Mouse (Mus musculus): Measurements from ENCODE around the gene Txndc9. TPM values are rescaled to one million over a fixed set of nuclear protein-coding genes. Genes with fewer than 3 reads are reported as not detected.

Gene Txndc9
- polyA plus RNA-seq, 1 experiment: not detected

DNA sequence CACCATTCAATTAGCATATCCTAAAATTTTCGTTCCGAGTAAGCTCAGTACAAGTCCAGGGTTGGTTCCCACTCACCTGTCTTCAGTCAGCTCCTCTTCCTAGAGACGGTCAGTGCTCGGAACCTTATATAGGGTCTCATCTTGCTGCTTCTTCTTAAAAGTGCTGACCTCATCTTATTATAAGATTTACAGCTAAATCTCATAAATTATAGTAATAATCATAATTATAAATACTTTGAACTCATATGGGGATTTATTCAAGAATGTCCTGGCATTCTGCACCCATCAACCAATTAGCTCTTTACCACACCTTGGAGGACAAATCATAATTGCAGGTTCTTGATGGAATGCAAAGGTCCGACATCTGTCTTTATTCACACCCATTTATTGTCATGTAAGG is 40.0 kb downstream of the Txndc9 start, which contains the start of gene Lyg1:
TSS of gene Lyg1 (minus strand) at position 101 of the 400 bp plus-strand sequence.
- no peak for TF ChIP-seq POLR2A (IDR thresholded peaks at IDR 0.05; ENCODE audit: insufficient read depth, low read depth, low read length)
- no peak for TF ChIP-seq CTCF (IDR thresholded peaks at IDR 0.05; ENCODE audit: insufficient read depth, low read depth, low read length)
- Histone ChIP-seq H3K4me1 (ENCODE audit: control insufficient read depth, insufficient read depth, low read length) (no peaks in the 10 kb centered on the region), H3K4me3 (ENCODE audit: insufficient read depth, low read depth, low read length) (no peak within 1 kb of the TSS), H3K27ac (ENCODE audit: insufficient read depth, low read depth, low read length) (no peak within 1 kb of the TSS)
- WGBS: 82% methylated on average over 5 of the region's 5 CpGs

DNA sequence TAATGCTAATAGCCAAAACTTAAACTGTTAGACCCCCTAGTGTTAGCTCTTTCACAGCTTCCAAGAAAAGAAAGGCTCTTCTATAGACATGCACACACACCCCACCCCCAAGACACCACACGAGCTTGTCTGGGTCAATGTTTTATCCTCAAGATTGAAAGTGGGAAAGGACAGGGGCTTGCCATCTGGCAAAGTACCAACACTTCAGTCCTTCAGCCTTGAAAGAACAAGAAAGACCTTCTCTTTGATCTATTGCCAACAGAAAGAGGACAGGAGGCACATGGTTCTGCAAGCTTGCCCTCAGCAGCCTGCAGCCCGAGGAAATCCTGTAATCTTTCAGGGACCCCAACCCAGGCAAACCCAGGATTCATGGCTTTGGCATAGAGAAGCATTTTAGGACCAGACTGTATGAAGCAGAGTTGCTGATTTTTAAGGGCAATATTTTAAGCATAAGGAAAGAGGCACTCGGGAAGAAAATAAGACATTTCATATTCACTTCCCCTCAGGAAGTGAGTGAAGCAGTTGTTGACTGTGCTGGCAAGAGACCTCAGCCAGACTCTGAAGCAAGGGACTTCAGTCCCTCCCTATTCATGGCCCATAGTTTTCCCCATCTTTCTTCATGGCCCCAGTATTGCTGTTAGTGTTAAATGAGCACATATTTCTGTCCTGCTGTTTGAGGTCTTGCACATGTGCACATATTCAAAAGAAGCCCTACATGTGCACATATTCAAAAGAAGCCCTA is 40.8 kb downstream of the Txndc9 start:
- TF ChIP-seq POLR2A (IDR thresholded peaks at IDR 0.05; ENCODE audit: insufficient read depth, low read depth, low read length): no peak
- no peak for TF ChIP-seq CTCF (IDR thresholded peaks at IDR 0.05; ENCODE audit: insufficient read depth, low read depth, low read length)
- H3K27ac ChIP-seq (ENCODE audit: insufficient read depth, low read depth, low read length): no peak overlapping the region
- H3K4me3 ChIP-seq (ENCODE audit: insufficient read depth, low read depth, low read length): no peak overlapping the region
- H3K4me1 ChIP-seq (ENCODE audit: control insufficient read depth, insufficient read depth, low read length): no peaks in the 10 kb centered on the region
- WGBS: 17% methylated on average over 3 of the region's 3 CpGs

DNA sequence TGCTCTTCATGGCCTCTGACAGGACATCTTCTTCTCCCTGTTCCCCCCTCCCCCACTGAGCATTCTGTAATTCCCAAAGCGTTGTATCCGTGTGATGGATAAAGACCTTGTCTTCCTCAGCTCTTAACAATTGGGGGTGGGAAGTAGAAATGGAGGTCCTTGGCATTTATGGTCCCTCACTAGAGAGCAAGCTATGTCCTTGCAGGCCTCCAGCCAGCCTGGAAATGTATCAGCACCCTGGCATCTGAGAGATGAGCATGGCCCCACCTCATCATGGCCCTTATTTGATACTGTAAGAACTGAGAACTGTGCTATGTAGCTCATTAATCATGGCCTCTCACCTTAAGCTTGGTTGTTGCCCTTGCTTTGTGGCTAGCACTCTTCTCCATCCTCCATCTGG is 42.4 kb downstream of the Txndc9 start:
- no peak overlapping the region for H3K4me3 ChIP-seq (ENCODE audit: insufficient read depth, low read depth, low read length)
- TF ChIP-seq POLR2A (IDR thresholded peaks at IDR 0.05; ENCODE audit: insufficient read depth, low read depth, low read length) (no peak), CTCF (IDR thresholded peaks at IDR 0.05; ENCODE audit: insufficient read depth, low read depth, low read length) (no peak)
- H3K4me1 ChIP-seq (ENCODE audit: control insufficient read depth, insufficient read depth, low read length): no peaks in the 10 kb centered on the region
- H3K27ac ChIP-seq (ENCODE audit: insufficient read depth, low read depth, low read length): no peak overlapping the region
- 90% methylated on average over 2 of the region's 2 CpGs for WGBS

DNA sequence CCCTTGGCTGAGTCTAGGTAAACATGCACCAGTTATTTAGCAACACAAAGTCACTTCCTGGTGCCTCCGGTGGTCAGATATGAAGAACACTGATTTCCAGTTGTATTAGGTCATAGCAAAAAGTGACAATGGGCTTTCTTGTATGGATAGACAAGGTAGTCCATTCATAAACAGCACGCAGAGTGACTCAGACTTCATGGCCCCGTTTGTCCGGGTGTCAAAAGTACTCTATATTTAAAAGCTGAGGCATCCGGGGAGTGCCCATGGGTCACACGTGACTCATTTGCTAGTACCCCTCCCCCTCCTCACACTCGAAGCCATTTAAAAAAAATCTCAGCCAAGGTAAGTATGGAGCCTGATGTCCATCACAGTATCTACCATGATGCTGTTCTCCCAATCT is 42.9 kb downstream of the Txndc9 start:
- TF ChIP-seq CTCF (IDR thresholded peaks at IDR 0.05; ENCODE audit: insufficient read depth, low read depth, low read length) (no peak), POLR2A (IDR thresholded peaks at IDR 0.05; ENCODE audit: insufficient read depth, low read depth, low read length) (no peak)

DNA sequence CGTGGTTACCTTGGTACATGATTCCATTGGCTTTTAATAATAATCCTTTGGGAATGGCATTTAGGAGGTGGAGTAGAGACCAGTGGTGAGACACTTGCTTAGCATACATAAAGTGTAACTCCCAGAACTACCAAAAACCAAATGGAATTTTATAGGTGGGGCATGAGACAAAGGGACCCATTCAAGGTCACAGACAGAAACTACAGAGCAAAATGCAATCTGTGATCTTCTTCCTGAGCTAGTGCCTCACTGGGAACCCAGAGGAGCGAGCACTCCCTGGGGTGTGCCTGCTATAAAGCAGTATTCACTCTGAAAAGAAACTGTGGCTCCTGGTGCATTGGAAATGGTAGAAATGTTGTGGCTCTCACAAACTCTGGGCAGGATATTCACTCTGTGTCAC is 48.8 kb downstream of the Txndc9 start:
- WGBS: 72% methylated on average over 2 of the region's 2 CpGs
- H3K4me3 ChIP-seq (ENCODE audit: insufficient read depth, low read depth, low read length): no peak overlapping the region
- TF ChIP-seq CTCF (IDR thresholded peaks at IDR 0.05; ENCODE audit: insufficient read depth, low read depth, low read length): no peak
- no peak for TF ChIP-seq POLR2A (IDR thresholded peaks at IDR 0.05; ENCODE audit: insufficient read depth, low read depth, low read length)
- H3K27ac ChIP-seq (ENCODE audit: insufficient read depth, low read depth, low read length): no peak overlapping the region
- no peaks in the 10 kb centered on the region for H3K4me1 ChIP-seq (ENCODE audit: control insufficient read depth, insufficient read depth, low read length)

More for the DNA sequence above, 42.9 kb downstream of the Txndc9 start:
- 75% methylated on average over 7 of the region's 7 CpGs for WGBS
- Histone ChIP-seq H3K4me3 (ENCODE audit: insufficient read depth, low read depth, low read length) (no peak overlapping the region), H3K27ac (ENCODE audit: insufficient read depth, low read depth, low read length) (no peak overlapping the region), H3K4me1 (ENCODE audit: control insufficient read depth, insufficient read depth, low read length) (no peaks in the 10 kb centered on the region)

Other genes with a start within 250 kb of the Txndc9 start
- not detected in 2 replicates for gene Tsga10, start 131.5 kb downstream of the Txndc9 start, polyA plus RNA-seq (2012; ENCODE audit: insufficient read depth, insufficient read length, low replicate concordance, missing spikeins)
- gene Lipt1, start 126.2 kb downstream of the Txndc9 start, polyA plus RNA-seq (2012; ENCODE audit: insufficient read depth, insufficient read length, low replicate concordance, missing spikeins): not detected in 2 replicates
- gene Mitd1, start 107.5 kb downstream of the Txndc9 start, polyA plus RNA-seq (2012; ENCODE audit: insufficient read depth, insufficient read length, low replicate concordance, missing spikeins): not detected in 2 replicates
- gene Mrpl30, start 107.4 kb downstream of the Txndc9 start, polyA plus RNA-seq (2012; ENCODE audit: insufficient read depth, insufficient read length, low replicate concordance, missing spikeins): not detected in 2 replicates
- not detected in 2 replicates for gene Lyg2, start 81.4 kb downstream of the Txndc9 start, polyA plus RNA-seq (2012; ENCODE audit: insufficient read depth, insufficient read length, low replicate concordance, missing spikeins)
- gene Lyg1, start 40.1 kb downstream of the Txndc9 start, polyA plus RNA-seq (2012; ENCODE audit: insufficient read depth, insufficient read length, low replicate concordance, missing spikeins): not detected in 2 replicates
- 38.8 TPM in 1 of 2 replicates, not detected in the other for gene Eif5b, start 117 bp upstream of the Txndc9 start, polyA plus RNA-seq (2012; ENCODE audit: insufficient read depth, insufficient read length, low replicate concordance, missing spikeins)
- gene Rev1, start 131.9 kb upstream of the Txndc9 start, polyA plus RNA-seq (2012; ENCODE audit: insufficient read depth, insufficient read length, low replicate concordance, missing spikeins): not detected in 2 replicates

All from olfactory bulb, adult 2 months (tissue).